Mouse (Mus musculus) left cerebral cortex, adult 8-10 months (tissue): ENCODE measurements around the gene Cpne9. TPM values are rescaled to one million over a fixed set of nuclear protein-coding genes. Genes with fewer than 3 reads are reported as not detected.

Experiments
- DNase-seq, 2 experiments: peaks; one replicate each; pipeline ENCODE4 v3.0.0; 2022; ENCODE audit warnings: low spot score in 2 of 2
- total RNA-seq, 4 experiments: library from RNA; stranded (reverse); gene quantifications; 2 replicates each; pipeline ENCODE4 v1.2.4; 2022

Gene Cpne9
- total RNA-seq, 4 experiments from 2014 or later: 66.7 to 78.5 (median 72.0) TPM

- DNase-seq: peak in 1 of 2 experiments; percentile 42
These were observed 60.2 kb downstream of the Cpne9 start for GRCm38 (mm10) chr6:113342297-113342696.

GRCm38 (mm10) chr6:113343177-113344092 is 61.3 kb downstream of the Cpne9 start, which contains the start of gene Camk1:
Camk1 (minus strand) TSS chr6:113343984.
- DNase-seq: peak; percentile 55 to 69

GRCm38 (mm10) chr6:113344321-113344720 is 62.2 kb downstream of the Cpne9 start:
- DNase-seq: peak in 1 of 2 experiments; percentile 41

DNA sequence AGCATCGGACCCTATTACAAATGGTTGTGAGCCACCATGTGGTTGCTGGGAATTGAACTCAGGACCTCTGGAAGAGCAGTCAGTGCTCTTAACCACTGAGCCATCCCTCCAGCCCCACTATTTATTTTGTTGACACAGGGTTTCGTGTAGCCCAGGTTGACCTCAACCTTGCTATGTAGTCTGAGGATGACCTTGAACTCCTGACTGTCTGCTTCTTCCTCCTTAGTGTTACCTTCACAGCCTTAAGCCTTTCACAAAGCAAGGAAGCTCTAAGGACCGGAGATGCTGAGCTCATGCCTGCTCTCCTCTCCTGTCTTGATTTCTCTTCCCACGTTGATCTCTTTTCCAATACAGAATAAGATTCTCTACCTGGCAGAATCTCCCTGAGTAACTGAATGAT is 64.8 kb downstream of the Cpne9 start:
- no peak for DNase-seq

DNA sequence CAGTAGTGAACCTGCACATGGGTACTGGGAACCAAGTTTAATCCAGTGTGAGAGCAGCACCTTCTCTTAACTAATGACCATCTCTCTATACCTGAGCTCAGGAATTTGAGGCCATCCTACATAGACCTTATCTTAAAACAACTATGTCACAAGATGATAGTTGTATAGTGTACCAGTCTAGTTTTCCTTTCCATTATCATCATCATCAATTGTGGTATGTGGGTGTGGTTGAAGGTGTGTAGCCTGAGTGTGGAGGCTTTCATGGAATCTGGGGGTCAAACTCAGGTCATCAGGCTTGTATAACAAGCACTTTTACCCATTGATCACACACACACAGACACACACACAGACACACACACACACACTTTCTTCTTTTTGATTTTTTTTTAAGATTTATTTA is 68.4 kb downstream of the Cpne9 start:
- DNase-seq: no peak

GRCm38 (mm10) chr6:113351161-113351560 is 69.1 kb downstream of the Cpne9 start:
- DNase-seq: no peak

DNA sequence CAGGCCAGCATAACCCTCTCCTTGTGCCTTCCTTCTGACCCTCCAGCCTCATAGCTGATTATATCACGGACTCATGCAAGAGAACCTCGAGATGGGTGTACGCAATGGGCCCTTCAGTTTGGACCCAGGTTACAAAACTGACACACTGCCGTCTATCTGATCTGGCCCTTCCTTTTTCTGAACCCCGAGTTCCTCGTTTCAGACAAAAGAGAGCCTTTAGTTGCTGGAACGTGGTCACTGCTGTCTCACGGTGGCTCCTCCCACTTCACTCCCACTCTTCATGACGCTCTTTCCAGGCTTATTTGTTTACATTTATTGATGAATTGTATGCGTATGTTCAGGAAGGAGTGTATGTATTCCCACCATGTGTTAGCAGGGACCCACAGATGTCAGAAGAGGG is 69.5 kb downstream of the Cpne9 start:
- DNase-seq: no peak

DNA sequence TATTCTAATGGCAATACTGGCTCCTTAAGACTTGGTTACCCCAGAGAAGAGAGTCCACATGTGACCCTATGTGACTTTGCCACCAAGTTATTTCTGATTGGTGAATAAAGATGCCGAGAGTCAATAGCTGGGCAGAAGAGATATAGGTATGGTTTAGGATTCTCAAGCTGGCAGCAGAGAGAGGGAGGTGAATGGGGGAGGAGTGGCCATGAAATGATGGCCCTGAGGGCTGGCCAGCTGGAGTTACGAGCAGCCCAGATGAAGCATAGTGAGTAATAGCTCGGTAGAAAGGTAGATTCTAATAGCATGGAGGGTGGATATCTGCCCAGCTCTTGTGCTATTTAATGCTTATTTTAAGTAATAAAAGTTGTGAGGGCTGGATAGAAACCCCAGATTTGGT is 70.7 kb downstream of the Cpne9 start:
- no peak for DNase-seq

GRCm38 (mm10) chr6:113353696-113354095 is 71.6 kb downstream of the Cpne9 start:
- DNase-seq: no peak

Other genes with a start within 250 kb of the Cpne9 start
- 10 to 100 TPM; 25.3 to 30.8 (median 27.7) TPM for gene Thumpd3, start 236.1 kb upstream of the Cpne9 start, total RNA-seq
- gene Setd5, start 204.9 kb upstream of the Cpne9 start, total RNA-seq: 100 to 1,000 TPM; 107 to 112 (median 109) TPM
- 10 to 100 TPM; 80.5 to 86.0 (median 81.1) TPM for gene Lhfpl4, start 86.9 kb upstream of the Cpne9 start, total RNA-seq
- gene Mtmr14, start 44.5 kb upstream of the Cpne9 start, total RNA-seq: 10 to 100 TPM; 14.5 to 22.9 (median 16.4) TPM
- gene Brpf1, start 24.8 kb downstream of the Cpne9 start, total RNA-seq: 10 to 100 TPM; 30.0 to 32.9 (median 31.5) TPM
- 1 to 10 TPM; 7.5 to 9.3 (median 8.4) TPM for gene Ogg1, start 44.7 kb downstream of the Cpne9 start, total RNA-seq
- gene Camk1, start 61.7 kb downstream of the Cpne9 start, total RNA-seq: 100 to 1,000 TPM in 3 of 4 experiments, 10 to 100 TPM in 1; 82.6 to 107 (median 104) TPM
- 10 to 100 TPM; 47.4 to 50.1 (median 47.8) TPM for gene Tada3, start 95.6 kb downstream of the Cpne9 start, total RNA-seq
- 100 to 1,000 TPM; 246 to 271 (median 263) TPM for gene Arpc4, start 95.8 kb downstream of the Cpne9 start, total RNA-seq
- gene Ttll3, start 107.0 kb downstream of the Cpne9 start, total RNA-seq: 10 to 100 TPM in 3 of 4 experiments, 1 to 10 TPM in 1; 8.6 to 13.9 (median 11.8) TPM
- gene Rpusd3, start 137.0 kb downstream of the Cpne9 start, total RNA-seq: 10 to 100 TPM; 16.0 to 22.1 (median 18.1) TPM
- gene Cidec, start 153.5 kb downstream of the Cpne9 start, total RNA-seq: not detected
- gene Jagn1, start 160.3 kb downstream of the Cpne9 start, total RNA-seq: 10 to 100 TPM; 34.5 to 43.5 (median 39.4) TPM
- under 1 TPM; 0.24 to 0.74 (median 0.58) TPM for gene Il17re, start 176.2 kb downstream of the Cpne9 start, total RNA-seq
- 1 to 10 TPM; 5.2 to 8.3 (median 5.6) TPM for gene Il17rc, start 189.1 kb downstream of the Cpne9 start, total RNA-seq
- gene Creld1, start 201.0 kb downstream of the Cpne9 start, total RNA-seq: 100 to 1,000 TPM in 3 of 4 experiments, 10 to 100 TPM in 1; 99.3 to 110 (median 105) TPM
- gene Prrt3, start 219.6 kb downstream of the Cpne9 start, total RNA-seq: 10 to 100 TPM; 49.5 to 55.2 (median 53.5) TPM
- gene Emc3, start 249.3 kb downstream of the Cpne9 start, total RNA-seq: 10 to 100 TPM; 67.2 to 73.2 (median 69.3) TPM
- 1 to 10 TPM; 1.7 to 3.3 (median 2.5) TPM for gene Fancd2, start 249.4 kb downstream of the Cpne9 start, total RNA-seq